Mouse (Mus musculus): ENCODE measurements around the gene Sorl1.

Sorl1 gene

GRCm38 (mm10) chr9:42123713-42124576, at the start of gene Sorl1:
Gene Sorl1, minus strand, starts transcription at chr9:42124297.
- no peak for DNase-seq (ENCODE audit: low spot score)

GRCm38 (mm10) chr9:42173781-42174180, 49.7 kb upstream of the Sorl1 start:
- DNase-seq (ENCODE audit: low spot score): no peak

- no peak for DNase-seq (ENCODE audit: low spot score)
Measured at GRCm38 (mm10) chr9:42169491-42169890, 45.4 kb upstream of the Sorl1 start.

GRCm38 (mm10) chr9:42169025-42169424, 44.9 kb upstream of the Sorl1 start:
- no peak for DNase-seq (ENCODE audit: low spot score)

- DNase-seq (ENCODE audit: low spot score): no peak
Measured at GRCm38 (mm10) chr9:42164930-42165329, 40.8 kb upstream of the Sorl1 start.

GRCm38 (mm10) chr9:42163011-42163410, 38.9 kb upstream of the Sorl1 start:
- no peak for DNase-seq (ENCODE audit: low spot score)

GRCm38 (mm10) chr9:42159376-42159775, 35.3 kb upstream of the Sorl1 start:
- DNase-seq (ENCODE audit: low spot score): no peak

- no peak for DNase-seq (ENCODE audit: low spot score)
Measured at GRCm38 (mm10) chr9:42158652-42159051, 34.6 kb upstream of the Sorl1 start.

GRCm38 (mm10) chr9:42157981-42158380, 33.9 kb upstream of the Sorl1 start:
- no peak for DNase-seq (ENCODE audit: low spot score)

GRCm38 (mm10) chr9:42156566-42156965, 32.5 kb upstream of the Sorl1 start:
- no peak for DNase-seq (ENCODE audit: low spot score)

- no peak for DNase-seq (ENCODE audit: low spot score)
Measured at GRCm38 (mm10) chr9:42154682-42155081, 30.6 kb upstream of the Sorl1 start.

GRCm38 (mm10) chr9:42148816-42149215, 24.7 kb upstream of the Sorl1 start:
- DNase-seq (ENCODE audit: low spot score): no peak

- no peak for DNase-seq (ENCODE audit: low spot score)
Measured at GRCm38 (mm10) chr9:42148036-42148435, 23.9 kb upstream of the Sorl1 start.

GRCm38 (mm10) chr9:42146463-42146862, 22.4 kb upstream of the Sorl1 start:
- DNase-seq (ENCODE audit: low spot score): no peak

- no peak for DNase-seq (ENCODE audit: low spot score)
Measured at GRCm38 (mm10) chr9:42141549-42142210, 17.6 kb upstream of the Sorl1 start.

GRCm38 (mm10) chr9:42138248-42138858, 14.3 kb upstream of the Sorl1 start:
- DNase-seq (ENCODE audit: low spot score): no peak

GRCm38 (mm10) chr9:42137578-42137977, 13.5 kb upstream of the Sorl1 start:
- DNase-seq (ENCODE audit: low spot score): no peak

GRCm38 (mm10) chr9:42130793-42131760, 7.0 kb upstream of the Sorl1 start:
- DNase-seq (ENCODE audit: low spot score): no peak

- no peak for DNase-seq (ENCODE audit: low spot score)
Measured at GRCm38 (mm10) chr9:42127983-42128382, 3.9 kb upstream of the Sorl1 start.

- DNase-seq (ENCODE audit: low spot score): no peak
Measured at GRCm38 (mm10) chr9:42125262-42125982, 1.3 kb upstream of the Sorl1 start.

GRCm38 (mm10) chr9:42123204-42123603, 893 bp downstream of the Sorl1 start:
- DNase-seq (ENCODE audit: low spot score): no peak

Measured in adipocyte (in vitro differentiated cells).